Mouse (Mus musculus) large intestine, adult 2 months (tissue): Measurements from ENCODE around the gene Prex1. TPM values are rescaled to one million over a fixed set of nuclear protein-coding genes. Genes with fewer than 3 reads are reported as not detected.
"Not testable (repeated sequence)": the region's sequence is repeated elsewhere in the genome, so short reads cannot be mapped to it uniquely, and the experiment has no call there.

ENCODE experiments used
- DNase-seq: peaks from one replicate; pipeline ENCODE4 v3.0.0-alpha.2; 2012; ENCODE audit warnings: low read depth, low spot score
- WGBS: fragments of 180-500 bp; shearing (Covaris S2); methylation state at CpG from one replicate; pipeline ENCODE4 v1.1.7; 2018; 5-methylcytosine and 5-hydroxymethylcytosine counted together
- polyA plus RNA-seq: library from polyadenylated mRNA; depleted of rRNA; stranded (reverse); fragments of >200 nt; gene quantifications from 2 replicates; pipeline ENCODE4 v1.2.3, GENCODE M21; 2012

Gene Prex1
- polyA plus RNA-seq, 1 experiment = 12.6 TPM

DNA sequence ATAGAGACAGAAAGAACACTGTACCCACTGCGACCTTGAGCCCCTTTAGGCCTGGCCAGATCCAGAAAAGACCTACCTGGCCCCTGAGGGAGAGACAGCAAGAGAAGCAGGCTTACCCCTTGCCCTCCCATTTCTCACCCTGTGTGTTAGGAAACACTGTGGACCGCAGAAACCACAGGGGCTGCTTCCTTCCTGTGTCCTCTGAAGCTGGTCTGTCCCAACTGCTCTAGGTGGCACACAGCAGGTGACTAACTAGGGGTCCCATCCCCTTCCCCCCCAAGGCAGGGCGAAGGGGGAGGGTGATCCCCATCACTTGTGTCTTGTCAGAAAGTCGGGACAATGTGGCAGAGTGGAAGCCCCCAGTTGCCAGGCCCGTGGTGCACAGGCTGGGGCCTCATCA, 164.6 kb downstream of the Prex1 start:
- 69% methylated on average over 5 of the region's 5 CpGs for WGBS
- no peak for DNase-seq

DNA sequence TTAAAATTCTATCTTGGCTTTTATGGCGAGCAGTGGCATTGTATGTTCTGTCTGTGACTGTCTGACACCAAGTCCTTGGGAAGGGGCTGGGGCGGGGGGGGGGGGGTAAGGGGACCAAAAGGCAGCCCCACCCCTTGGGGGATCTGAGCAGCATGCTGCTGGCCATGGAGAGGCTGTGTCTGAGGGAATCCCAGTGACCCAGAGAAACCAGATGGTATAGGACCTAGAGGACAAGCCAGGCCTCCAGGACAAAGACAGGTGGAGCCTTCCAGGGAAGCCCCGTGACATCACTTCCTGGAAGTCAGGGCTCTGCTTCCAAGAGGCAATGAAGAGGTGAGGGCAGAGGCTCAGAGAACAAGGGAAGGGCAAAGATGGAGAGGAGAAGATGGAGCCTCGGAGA, 168.1 kb downstream of the Prex1 start:
- 43% methylated on average over 4 of the region's 4 CpGs for WGBS
- DNase-seq = no peak

DNA sequence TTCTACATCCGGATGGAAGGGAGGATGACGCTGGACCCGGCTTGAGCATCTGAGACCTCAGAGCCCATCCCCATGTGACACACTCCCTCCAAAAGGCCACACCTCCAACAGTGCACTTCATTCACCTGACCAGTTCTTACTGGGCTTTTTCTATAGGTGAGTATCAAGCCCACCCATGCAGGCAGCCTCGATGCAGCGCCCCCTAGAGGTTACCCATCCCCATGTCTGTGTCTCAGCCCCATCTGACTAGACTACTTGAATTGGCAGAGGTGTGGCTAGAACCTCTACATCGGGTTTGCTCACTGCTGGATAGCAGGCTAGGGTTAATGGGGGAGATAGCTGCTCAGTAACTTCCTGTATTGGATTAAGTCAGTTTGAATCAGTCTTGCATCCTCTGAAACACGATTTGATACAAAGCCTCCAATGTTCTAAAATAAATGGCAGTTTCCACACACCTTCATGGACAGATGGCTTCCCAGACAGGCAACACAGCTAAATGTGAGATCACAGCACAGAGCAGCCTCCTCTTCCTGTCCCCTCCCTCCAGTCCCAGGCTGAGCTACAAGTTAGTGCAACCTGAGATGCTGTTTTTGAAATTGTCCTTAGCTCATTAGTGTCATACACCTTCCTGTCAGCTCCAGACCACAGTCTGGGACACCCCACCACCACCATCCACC, 168.9 kb downstream of the Prex1 start:
- whole genome bisulfite sequencing = 45% methylated on average over 7 of the region's 7 CpGs

DNA sequence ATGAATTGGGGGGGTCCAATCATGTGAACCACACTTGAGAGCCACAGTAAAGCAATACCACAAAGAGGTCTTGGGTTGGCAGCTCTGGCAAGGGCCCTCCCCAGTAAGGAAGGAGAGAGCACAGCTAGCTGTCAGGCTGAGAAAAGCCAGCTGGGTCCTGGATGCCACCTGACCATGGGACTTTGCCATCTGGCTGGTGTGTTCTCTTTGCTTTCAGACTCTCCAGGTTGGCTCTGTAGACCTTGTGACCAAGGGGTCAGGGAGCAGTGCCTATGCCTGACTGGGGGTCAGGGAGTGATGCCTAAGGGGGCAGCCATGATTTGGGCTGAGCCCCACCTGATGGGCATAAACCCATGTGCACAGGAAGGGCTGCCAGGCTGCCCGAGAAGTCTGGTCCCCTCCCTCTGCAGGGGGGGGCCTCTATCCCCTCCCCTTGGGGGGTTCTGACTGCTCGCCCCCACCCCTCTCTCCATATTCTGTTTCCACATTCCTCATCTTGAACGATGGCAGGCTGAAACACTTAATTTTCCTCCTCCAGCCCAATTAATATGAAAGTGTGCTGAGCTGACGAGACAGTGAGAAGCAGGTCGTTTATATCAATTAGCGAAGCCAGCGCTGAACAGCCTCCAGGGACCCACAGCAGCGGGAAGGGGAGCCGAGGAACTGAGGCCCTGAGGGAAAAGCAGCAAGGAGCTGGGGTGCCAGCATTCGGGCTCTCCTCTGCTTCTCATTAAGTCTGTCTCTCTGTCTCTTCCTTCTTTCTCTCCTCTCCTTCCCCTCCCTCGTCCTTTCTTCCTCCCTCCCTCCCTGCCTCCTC, 172.3 kb downstream of the Prex1 start:
- 51% methylated on average over 11 of the region's 11 CpGs for WGBS

More for the DNA sequence above, 168.9 kb downstream of the Prex1 start:
- DNase-seq = no peak

DNA sequence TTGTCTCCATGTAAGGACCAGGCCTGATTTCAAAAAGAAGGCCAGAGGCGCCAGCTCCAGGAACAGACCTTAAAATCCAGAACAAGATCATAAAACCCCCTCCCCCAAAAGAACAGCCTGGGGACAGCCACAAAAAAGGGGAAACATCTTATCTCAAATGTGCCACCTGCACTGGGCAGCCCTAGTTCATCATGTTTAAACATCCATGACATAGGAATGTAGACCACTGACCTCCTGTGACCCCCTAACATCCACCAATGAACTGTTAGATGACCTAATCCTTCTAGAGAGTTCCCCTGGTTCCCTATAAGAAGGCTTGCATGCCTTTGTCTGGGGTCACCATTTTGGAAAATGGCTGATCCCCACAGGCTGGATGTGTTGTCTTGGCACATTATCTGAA, 173.4 kb downstream of the Prex1 start:
- DNase-seq = no peak
- WGBS = 81% methylated on average over 1 of the region's 1 CpGs

More for the DNA sequence above, 172.3 kb downstream of the Prex1 start:
- DNase-seq = no peak

DNA sequence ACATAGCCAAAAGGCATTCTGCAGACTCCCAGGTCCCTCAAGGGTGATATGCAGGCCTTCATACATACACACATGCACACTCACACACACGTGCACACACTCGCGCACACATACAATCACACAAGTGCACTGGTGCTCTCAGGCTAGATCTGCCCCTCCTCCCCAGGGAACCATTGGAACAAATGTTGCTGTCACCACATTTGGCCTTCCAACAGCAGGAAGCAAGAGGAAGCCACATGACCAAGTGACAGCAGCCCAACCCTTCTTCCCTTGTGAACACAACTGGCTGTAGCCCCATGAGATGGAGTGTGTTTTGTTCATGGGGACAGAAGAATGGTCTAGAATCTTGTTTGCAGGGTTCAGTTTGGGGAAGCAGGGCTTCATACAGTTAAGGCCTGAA, 176.7 kb downstream of the Prex1 start:
- no peak for DNase-seq
- WGBS = 95% methylated on average over 3 of the region's 3 CpGs

DNA sequence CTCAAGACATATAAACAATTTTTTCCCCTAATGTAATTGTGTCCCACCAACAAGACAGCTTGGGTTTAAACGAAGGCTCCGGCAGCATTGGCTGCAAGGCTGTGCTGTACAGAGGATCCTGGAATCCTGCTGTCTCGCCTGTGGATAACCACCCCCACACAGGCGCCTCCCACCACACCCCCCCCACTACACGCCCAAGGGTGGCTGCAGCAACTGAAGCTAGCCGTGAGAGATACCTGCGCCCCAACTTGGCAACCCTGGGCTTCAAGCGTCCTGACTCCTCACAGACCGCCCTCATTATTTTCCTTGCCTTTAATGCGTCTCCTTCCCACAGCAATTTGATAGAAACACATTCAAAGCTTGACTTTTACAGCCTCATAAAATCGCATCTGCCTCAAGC, 178.1 kb downstream of the Prex1 start:
- no peak for DNase-seq
- WGBS = 20% methylated on average over 11 of the region's 11 CpGs

DNA sequence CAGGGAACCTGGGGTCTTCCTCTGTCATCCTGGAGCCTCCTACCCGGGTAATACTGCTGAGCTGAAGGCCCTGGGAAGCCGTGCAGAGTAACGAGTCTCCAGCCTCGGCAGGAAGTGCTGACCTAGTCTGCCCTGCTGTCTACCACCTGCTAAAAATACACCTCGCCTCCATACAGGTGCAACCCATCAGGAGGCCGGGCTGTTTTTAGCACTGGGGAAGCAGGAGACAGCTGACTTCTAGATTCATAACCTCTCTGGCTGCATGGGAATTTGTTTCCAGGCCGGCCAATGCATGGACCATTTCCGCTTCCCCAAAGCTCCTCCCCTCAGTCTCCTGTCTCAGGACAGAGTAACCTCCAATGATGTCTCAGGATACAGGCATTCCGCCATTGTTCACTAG, 187.4 kb downstream of the Prex1 start:
- DNase-seq = no peak
- 70% methylated on average over 9 of the region's 9 CpGs for WGBS

DNA sequence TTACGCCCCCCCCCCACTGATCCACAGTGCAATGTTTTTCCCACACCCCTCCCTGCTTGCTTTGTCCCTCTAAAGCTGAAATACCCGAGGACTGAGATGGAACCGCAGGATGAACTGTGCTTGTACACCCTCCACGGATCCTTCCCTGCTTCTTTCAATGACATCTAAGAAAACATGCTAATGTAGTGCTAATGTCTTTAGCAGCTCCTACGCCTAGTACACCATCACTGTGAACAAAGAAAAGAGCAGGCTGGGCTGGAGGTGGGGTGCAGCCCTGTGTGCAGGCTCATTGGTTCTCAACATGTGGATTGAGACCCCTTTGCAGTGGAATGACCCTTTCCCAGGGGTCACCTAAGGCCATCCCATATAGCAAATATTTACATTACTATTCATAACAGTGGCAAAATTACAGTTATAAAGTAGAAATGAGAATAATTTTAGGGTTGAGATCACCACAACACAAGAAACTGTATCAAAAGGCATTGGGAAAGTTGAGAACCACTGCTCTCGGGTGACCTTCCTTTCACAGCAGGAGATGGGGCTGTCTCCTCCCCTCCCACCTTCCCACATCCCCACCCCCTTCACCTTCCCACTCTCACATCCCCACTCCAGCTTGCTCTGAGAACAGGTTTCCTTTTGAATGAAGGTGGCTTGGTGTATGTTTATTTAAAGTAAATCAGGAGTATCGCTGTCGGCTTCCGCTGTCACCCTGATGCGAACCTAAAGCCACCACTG, 190.3 kb downstream of the Prex1 start:
- no peak for DNase-seq
- WGBS = 79% methylated on average over 10 of the region's 10 CpGs

DNA sequence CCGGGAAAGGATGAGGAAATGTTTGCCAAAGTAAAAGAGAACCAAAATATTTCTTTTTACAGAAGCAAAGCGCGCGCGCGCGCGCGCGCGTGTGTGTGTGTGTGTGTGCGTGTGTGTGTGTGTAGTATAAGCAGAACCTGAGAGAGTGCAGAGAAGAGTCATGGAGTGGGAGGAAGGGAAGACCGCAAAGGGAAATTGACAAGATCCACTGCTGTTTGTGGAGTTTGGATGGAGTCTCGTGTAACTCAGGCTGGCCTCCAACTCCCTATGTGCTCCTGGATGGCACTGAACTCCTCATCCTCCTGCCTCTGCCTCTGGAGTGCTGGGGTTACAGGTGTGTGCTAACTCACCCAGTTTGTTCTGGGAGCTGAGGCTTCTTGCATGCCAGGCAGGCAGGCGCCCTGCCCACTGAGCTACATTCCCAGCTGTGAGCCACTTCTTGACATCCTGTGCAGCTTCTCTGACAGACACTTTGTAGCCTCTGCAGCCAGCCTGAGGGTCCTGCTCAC, 191.0 kb downstream of the Prex1 start:
- DNase-seq = no peak

DNA sequence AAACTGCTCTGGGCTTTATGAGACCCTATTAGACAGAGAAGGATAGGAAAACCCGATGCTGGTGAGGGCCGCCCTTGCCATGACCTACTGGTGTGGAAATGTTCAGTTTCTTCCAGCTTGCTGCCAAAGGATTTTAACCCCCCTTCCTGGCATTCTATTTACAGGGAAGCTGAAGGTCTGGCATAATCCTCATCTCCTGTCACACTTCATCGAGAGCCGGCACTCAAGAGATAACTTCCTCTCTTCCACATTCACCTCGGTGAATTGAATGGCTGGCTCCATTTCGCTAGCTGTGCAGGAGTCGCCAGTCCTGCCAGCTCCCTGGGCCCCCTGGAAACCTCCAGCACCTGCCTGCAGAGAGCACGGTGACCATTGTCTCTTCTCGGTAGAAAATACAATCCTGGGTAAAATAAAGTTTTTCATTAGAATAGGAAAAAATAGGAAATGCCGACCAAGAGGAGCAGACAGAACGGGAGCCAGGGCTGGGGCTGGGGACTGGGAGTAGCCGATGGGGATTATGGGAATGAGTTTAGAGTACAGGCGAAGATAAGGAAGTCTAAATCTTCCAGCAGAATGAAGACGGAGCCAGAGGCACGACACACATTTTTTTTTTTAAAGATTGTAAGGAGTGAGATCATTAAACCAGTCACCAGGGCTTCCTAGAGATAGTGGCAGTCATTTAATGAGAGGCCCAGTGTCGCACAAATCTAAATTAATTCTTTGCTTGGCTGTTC, 191.6 kb downstream of the Prex1 start:
- 39% methylated on average over 16 of the region's 16 CpGs for WGBS
- DNase-seq = no peak

More for the DNA sequence above, 191.0 kb downstream of the Prex1 start:
- 61% methylated on average over 15 of the region's 15 CpGs for WGBS

DNA sequence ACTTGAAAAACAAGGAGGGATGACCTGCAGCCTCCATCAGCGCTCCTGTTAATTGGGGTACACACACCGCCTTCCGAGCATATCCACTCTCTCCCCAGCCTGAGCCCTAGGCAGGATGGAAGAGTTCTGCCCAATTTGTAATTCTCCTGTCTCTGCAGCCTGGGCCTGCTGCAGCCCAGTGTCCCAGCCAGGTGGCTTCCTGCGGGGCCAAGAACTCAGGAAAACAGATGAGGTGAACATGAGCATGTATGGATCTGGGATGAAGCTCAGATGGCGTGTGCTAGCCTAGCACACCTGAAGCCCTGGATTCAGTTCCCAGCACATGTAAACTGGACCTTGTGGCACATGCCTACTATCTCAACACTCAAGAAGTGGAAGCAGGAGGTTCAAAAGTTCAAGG, 192.2 kb downstream of the Prex1 start:
- no peak for DNase-seq
- WGBS = 98% methylated on average over 5 of the region's 5 CpGs

DNA sequence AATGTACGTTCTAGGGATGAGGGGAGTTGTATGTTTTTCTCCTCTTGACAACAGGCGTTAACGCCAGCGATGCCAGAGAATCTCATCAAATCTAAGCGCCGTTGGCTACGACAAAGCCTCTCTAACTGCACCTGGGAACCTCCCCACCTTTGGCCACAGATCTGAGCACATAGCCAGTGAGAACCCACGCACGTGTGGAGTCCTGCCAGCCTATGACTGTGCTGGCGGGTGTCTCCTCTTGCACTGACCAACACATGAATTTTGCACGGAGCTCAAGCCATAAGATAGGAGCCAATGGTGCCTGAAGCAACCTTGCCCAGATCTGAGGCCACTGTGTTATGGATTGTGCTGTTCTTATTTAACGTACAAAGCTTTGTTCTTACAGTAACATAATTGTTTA, 193.1 kb downstream of the Prex1 start:
- 87% methylated on average over 12 of the region's 12 CpGs for WGBS
- DNase-seq = no peak

DNA sequence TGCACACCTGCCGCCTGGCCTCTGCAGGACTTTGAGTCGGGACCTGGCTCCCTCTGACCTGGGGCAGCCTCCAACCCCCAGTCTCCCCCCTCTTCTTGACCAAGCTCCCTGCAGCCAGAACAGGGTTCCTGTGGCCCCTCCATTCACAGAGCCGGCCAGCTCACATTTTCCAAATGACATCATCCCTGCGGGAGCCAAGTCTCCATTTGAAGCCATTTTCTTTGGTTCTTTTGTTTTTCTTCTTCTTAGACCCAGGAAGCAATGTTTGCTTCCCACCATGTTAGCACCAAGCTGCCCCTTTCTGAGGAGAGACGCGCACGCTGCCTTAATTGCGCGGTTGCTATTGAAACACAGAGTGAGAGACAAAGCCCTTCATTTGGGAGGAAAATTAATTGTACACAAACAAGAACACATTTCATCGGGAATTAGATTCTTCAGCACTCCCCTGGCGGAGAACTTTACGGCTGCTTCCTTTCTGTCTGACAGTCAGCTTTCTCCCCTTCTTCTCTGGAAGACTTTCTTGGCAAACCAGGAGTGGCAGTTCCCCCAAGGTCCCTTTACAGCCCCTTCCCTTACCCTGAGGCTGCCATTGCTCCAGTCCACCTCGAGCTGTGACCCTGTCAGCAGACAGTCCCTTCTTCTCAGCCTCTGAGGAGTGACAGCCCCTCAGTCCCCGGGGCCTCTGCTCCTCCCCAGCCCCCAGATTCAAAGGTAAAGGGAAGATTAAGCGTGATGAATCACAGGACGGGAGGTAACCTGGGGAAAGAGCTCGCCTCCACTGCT, 196.0 kb downstream of the Prex1 start:
- DNase-seq = not testable (repeated sequence)

DNA sequence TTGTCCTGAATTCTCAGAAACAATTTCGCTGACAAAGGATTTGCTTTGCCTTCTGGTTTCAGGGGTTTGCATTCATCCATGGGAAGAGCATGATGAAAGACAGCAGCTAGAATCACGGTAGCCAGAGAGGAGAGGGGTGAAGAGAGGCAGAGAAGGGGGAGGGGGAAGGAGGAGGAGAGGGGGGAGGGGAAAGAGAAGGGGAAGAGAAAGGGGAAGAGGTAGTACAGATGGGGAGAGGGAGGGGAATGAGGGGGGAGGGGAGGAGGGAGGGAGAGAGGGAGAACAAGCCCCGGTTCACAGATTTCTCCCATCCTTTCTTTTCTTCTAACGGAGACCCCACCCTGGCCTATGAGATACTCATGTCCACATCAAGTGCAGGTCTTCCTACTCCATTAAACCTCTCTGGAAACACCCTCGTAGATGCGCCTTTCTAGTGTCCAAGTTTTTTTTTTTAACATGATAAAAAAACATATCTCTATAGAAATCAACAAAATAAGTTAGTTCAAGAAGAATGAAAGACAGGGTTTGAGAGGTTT, 196.7 kb downstream of the Prex1 start:
- 59% methylated on average over 6 of the region's 6 CpGs for WGBS
- DNase-seq = no peak

More for the DNA sequence above, 196.0 kb downstream of the Prex1 start:
- 19% methylated on average over 16 of the region's 17 CpGs for WGBS
